Mouse (Mus musculus) midbrain, embryonic 14.5 days (tissue): ENCODE data around the gene Chsy1. TPM values are rescaled to one million over a fixed set of nuclear protein-coding genes. Genes with fewer than 3 reads are reported as not detected.

ENCODE experiments used
- ATAC-seq: fragments of 200-750 bp; cut with Nextera tagmentation; 2 replicates; pipeline ENCODE4 v1.8.0; 2017; ENCODE audit warnings: moderate number of reproducible peaks, moderate library complexity; ENCODE audit not compliant: low FRiP score, low TSS enrichment
- DNase-seq: peaks from one replicate; pipeline ENCODE4 v3.0.0-alpha.2; 2015
- H3K27ac ChIP-seq: fragments of 300-500 bp; sonication (generic); replicated peaks from 2 replicates; pipeline ENCODE4 v1.5.1; 2014; ENCODE audit warnings: mild to moderate bottlenecking, low read depth, low read length, moderate library complexity
- H3K27me3 ChIP-seq: fragments of 300-500 bp; sonication (generic); 2 replicates; pipeline ENCODE4 v1.6.1; 2014; ENCODE audit warnings: low read length, control low read depth, mixed read lengths; ENCODE audit not compliant: control insufficient read depth, insufficient read depth
- H3K36me3 ChIP-seq: fragments of 300-500 bp; sonication (generic); 2 replicates; pipeline ENCODE4 v1.6.1; 2014; ENCODE audit warnings: low read length, control low read depth; ENCODE audit not compliant: control insufficient read depth, insufficient read depth
- H3K4me1 ChIP-seq: fragments of 300-500 bp; sonication (generic); 2 replicates; pipeline ENCODE4 v1.6.1; 2014; ENCODE audit warnings: mild to moderate bottlenecking, antibody characterized with exemption, low read length, control low read depth; ENCODE audit not compliant: control insufficient read depth, insufficient read depth
- H3K4me2 ChIP-seq: fragments of 300-500 bp; sonication (generic); 2 replicates; pipeline ENCODE4 v1.6.1; 2014; ENCODE audit warnings: mild to moderate bottlenecking, low read length, moderate library complexity
- H3K4me3 ChIP-seq: fragments of 300-500 bp; sonication (generic); replicated peaks from 2 replicates; pipeline ENCODE4 v1.5.1; 2014; ENCODE audit warnings: low read depth, low read length
- H3K9ac ChIP-seq: fragments of 300-500 bp; sonication (generic); replicated peaks from 2 replicates; pipeline ENCODE4 v1.6.1; 2014; ENCODE audit warnings: mild to moderate bottlenecking, low read length, moderate library complexity
- H3K9me3 ChIP-seq: fragments of 300-500 bp; sonication (generic); 2 replicates; pipeline ENCODE4 v1.6.1; 2016; ENCODE audit warnings: low read length, control low read depth, mixed read lengths; ENCODE audit not compliant: control insufficient read depth
- WGBS: fragments of 180-500 bp; shearing (Covaris S2); extraction: QIAGEN DNeasy Blood & Tissue Kit; methylation state at CpG from one replicate; pipeline ENCODE4 v1.1.7; 2014; 5-methylcytosine and 5-hydroxymethylcytosine counted together
- polyA plus RNA-seq: library from polyadenylated mRNA; unstranded; fragments of >200 nt; fragmentation: Nextera tagmentation; extraction: Ambion mirVana; gene quantifications from 2 replicates; pipeline ENCODE4 v1.2.1, GENCODE M21; 2014

Gene Chsy1
- polyA plus RNA-seq, 1 experiment from 2014 or later = 16.0 TPM

GRCm38 (mm10) chr7:66165036-66165798, 55.9 kb downstream of the Chsy1 start:
- no peak for ATAC-seq

DNA sequence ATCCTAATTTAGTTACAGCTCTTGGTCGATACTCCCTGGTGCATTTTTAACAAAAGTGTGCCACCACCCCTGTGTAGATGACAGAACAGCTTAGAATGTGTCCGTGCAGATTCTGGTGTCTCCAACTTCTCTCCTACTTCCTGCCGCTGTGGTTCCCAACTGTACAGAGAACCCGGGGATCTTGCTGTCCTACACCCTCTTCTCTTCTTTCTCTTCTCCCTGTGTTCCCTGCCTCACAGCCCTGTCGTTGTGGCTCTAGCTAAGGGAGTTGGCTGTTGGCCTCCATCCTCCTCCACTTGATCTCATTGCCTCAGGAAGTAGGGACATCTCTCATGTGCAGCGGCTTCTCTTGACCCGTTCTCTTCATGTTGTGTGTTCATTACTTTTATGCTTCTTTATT, 59.6 kb downstream of the Chsy1 start:
- Histone ChIP-seq H3K4me1 (peaks cover 7% of the 10 kb centered on the region), H3K4me2 (no peak overlapping the region), H3K4me3 (no peak overlapping the region), H3K9ac (no peak overlapping the region), H3K9me3 (no peaks in the 10 kb centered on the region), H3K27ac (no peak overlapping the region), H3K27me3 (no peaks in the 10 kb centered on the region), H3K36me3 (peaks cover 26% of the 10 kb centered on the region)
- no peak for ATAC-seq
- DNase-seq = no peak
- WGBS = 93% methylated on average over 7 of the region's 7 CpGs

More at GRCm38 (mm10) chr7:66165036-66165798, 55.9 kb downstream of the Chsy1 start:
- WGBS = 59% methylated on average over 5 of the region's 5 CpGs
- no peak overlapping the region for H3K27ac ChIP-seq
- no peak overlapping the region for H3K4me2 ChIP-seq
- H3K9me3 ChIP-seq = no peaks in the 10 kb centered on the region
- H3K4me1 ChIP-seq = peaks cover 7% of the 10 kb centered on the region
- peak; percentile 21 for DNase-seq
- H3K36me3 ChIP-seq = no peaks in the 10 kb centered on the region
- H3K9ac ChIP-seq = no peak overlapping the region
- H3K4me3 ChIP-seq = no peak overlapping the region
- H3K27me3 ChIP-seq = no peaks in the 10 kb centered on the region

DNA sequence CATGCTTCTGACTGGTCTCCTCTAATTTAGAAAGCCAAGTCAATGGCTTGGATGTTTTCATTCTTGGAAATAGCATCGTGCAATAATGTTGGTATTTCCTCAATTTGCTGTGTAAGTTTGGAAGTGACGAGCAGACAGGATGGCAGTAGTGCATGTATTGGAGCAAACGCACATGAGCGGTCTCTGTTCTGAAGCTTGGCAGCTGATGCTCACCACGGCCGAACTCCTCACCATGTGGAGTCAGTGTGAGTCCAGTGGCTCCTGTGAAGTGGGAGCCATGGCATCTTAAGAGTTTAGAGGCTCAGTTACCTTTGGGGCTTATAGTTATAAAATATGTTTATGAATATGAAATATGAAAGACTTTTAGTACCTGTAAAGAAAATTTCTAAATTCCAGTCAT, 60.2 kb downstream of the Chsy1 start:
- Histone ChIP-seq H3K27ac (no peak overlapping the region), H3K4me3 (no peak overlapping the region), H3K9me3 (no peaks in the 10 kb centered on the region), H3K4me2 (no peak overlapping the region), H3K36me3 (peaks cover 31% of the 10 kb centered on the region), H3K9ac (no peak overlapping the region), H3K4me1 (peaks cover 4% of the 10 kb centered on the region), H3K27me3 (no peaks in the 10 kb centered on the region)
- ATAC-seq (no peak), DNase-seq (no peak)
- WGBS = 94% methylated on average over 6 of the region's 6 CpGs

GRCm38 (mm10) chr7:66170802-66171505, 61.6 kb downstream of the Chsy1 start:
- Histone ChIP-seq H3K4me3 (no peak overlapping the region), H3K4me1 (no peaks in the 10 kb centered on the region), H3K27me3 (no peaks in the 10 kb centered on the region), H3K4me2 (no peak overlapping the region), H3K9ac (no peak overlapping the region), H3K36me3 (peaks cover 31% of the 10 kb centered on the region), H3K9me3 (no peaks in the 10 kb centered on the region), H3K27ac (no peak overlapping the region)
- DNase-seq (no peak), ATAC-seq (no peak)
- 94% methylated on average over 27 of the region's 27 CpGs for WGBS

DNA sequence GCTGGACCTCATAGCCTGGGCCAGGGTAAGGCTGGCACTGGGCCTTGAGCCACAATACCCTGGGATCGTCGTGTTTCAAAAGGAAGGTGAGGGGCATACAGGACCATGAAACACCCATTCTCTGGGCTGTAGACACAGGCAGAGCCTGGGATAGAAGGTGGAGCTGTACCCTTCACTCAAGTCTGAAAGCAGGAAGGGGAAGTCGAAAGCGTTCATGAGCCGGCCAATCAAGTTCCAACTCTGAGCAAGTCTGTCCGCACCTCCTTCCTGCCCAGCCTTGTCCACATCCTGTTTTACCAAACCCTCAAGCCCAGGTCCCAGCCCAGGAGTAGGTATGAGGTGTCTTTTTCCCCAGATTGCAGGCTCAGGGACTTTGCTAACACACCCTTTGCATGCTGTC, 66.4 kb downstream of the Chsy1 start:
- no peaks in the 10 kb centered on the region for H3K4me1 ChIP-seq
- H3K27ac ChIP-seq = no peak overlapping the region
- H3K27me3 ChIP-seq = no peaks in the 10 kb centered on the region
- no peak overlapping the region for H3K4me2 ChIP-seq
- 98% methylated on average over 6 of the region's 6 CpGs for WGBS
- ATAC-seq (no peak), DNase-seq (no peak)
- H3K9me3 ChIP-seq = no peaks in the 10 kb centered on the region
- peaks cover 31% of the 10 kb centered on the region for H3K36me3 ChIP-seq
- no peak overlapping the region for H3K9ac ChIP-seq
- H3K4me3 ChIP-seq = no peak overlapping the region

DNA sequence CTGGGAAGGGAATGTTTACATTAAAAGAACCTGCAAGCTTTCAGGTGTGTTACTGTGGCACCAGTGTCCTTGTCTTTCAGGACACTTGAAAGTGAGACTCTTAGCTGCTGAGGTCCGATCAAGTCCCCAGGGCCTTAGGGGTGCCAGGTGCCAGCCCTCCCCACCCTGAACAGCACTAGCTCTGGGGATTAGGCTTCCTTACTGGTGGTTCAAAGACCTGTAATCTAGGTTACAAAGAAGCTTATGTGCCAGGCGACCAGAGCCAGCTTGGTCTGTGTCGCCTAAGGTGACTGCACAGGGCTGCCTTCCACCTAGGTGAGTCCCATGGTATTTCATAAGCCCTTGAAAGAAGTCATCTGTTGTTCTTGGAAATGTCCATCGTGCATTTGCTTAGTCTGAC, 66.9 kb downstream of the Chsy1 start:
- Histone ChIP-seq H3K4me3 (no peak overlapping the region), H3K27ac (no peak overlapping the region), H3K9ac (no peak overlapping the region), H3K36me3 (peaks cover 26% of the 10 kb centered on the region), H3K4me2 (no peak overlapping the region), H3K9me3 (no peaks in the 10 kb centered on the region), H3K27me3 (no peaks in the 10 kb centered on the region), H3K4me1 (no peaks in the 10 kb centered on the region)
- no peak for DNase-seq
- WGBS = 88% methylated on average over 4 of the region's 4 CpGs
- no peak for ATAC-seq

DNA sequence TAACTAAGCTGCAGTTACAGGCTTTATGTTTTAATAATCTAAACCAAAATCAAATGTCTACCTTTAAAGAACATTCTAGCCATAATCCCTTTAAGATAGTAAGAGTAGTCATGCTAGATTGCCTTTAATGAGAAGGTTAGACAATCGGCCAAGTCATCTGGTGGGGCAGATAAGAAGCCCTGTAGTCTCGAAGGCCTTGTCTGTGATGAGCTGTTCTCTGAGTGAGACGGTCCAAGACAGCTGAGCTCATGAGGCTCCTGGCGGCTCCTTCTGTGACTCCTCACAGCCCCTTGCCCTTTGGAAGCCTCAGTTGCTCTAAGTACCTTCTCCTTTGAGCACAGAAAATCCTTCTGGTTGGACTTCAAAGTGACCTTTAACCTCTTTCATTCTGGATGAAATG, 67.6 kb downstream of the Chsy1 start:
- H3K27me3 ChIP-seq = no peaks in the 10 kb centered on the region
- H3K4me2 ChIP-seq = no peak overlapping the region
- no peaks in the 10 kb centered on the region for H3K9me3 ChIP-seq
- H3K36me3 ChIP-seq = peaks cover 19% of the 10 kb centered on the region
- no peak overlapping the region for H3K27ac ChIP-seq
- ATAC-seq (no peak), DNase-seq (no peak)
- no peaks in the 10 kb centered on the region for H3K4me1 ChIP-seq
- H3K9ac ChIP-seq = no peak overlapping the region
- 63% methylated on average over 4 of the region's 4 CpGs for WGBS
- H3K4me3 ChIP-seq = no peak overlapping the region

DNA sequence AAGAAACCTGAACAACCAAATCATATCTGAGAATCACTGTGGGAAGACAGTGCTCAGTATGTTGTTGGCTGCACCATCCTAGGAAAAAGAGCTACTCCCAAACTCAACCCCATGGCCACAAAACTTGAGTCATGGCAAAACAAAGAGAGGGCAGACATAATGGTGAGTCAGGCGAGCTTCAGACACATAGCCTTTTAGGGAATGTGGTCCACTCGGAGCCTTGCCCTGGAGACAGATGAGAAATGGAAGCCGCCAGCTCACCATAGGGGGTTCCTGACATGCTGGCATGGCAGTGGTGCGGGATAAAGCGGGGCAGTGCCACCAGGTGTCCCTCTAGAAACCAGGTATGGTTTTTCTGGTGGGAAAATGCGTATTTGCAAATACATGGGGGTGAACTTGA, 68.8 kb downstream of the Chsy1 start:
- Histone ChIP-seq H3K4me3 (no peak overlapping the region), H3K9me3 (no peaks in the 10 kb centered on the region), H3K27ac (no peak overlapping the region), H3K4me2 (no peak overlapping the region), H3K9ac (no peak overlapping the region), H3K4me1 (no peaks in the 10 kb centered on the region), H3K27me3 (no peaks in the 10 kb centered on the region), H3K36me3 (peaks cover 8% of the 10 kb centered on the region)
- WGBS = 91% methylated on average over 6 of the region's 6 CpGs
- no peak for DNase-seq
- ATAC-seq = no peak

DNA sequence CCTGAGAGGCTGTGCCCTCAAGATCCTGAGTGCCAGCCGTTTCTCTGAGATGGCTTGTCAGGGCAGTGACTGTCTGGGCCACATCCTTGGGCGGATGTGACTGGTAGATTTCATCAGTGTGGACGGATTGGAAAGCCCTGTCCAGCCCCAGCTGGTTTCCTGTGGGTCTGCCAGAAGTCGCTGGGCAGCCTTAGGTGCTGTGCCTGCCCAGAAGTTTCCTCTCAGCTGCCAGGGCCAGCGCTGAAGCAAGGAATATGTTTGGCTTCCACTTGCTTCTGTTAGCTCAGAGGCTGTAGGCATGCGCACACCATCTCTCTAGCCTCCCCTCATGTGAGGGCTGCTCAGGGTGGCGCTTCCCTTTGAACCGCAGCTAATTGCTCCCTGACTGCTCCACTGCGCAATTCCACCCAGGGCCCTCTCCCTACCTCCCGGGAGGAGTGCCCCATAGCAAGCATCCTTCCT, 69.8 kb downstream of the Chsy1 start:
- no peak overlapping the region for H3K4me3 ChIP-seq
- no peak overlapping the region for H3K9ac ChIP-seq
- no peak overlapping the region for H3K27ac ChIP-seq
- H3K4me1 ChIP-seq = no peaks in the 10 kb centered on the region
- H3K36me3 ChIP-seq = peaks cover 2% of the 10 kb centered on the region
- ATAC-seq (no peak), DNase-seq (no peak)
- no peaks in the 10 kb centered on the region for H3K9me3 ChIP-seq
- H3K27me3 ChIP-seq = no peaks in the 10 kb centered on the region
- WGBS = 69% methylated on average over 10 of the region's 10 CpGs
- no peak overlapping the region for H3K4me2 ChIP-seq
